Mouse (Mus musculus): ENCODE measurements at regions not wholly inside any gene's neighbourhood (a gene's known extent, or its start where the extent isn't known, plus 50 kb on each side); places are given as distances from the start of the nearest gene placed in this dataset.

GRCm38 (mm10) chr5:75880088-75880684 lies 98.1 kb downstream of the Kdr start:
- intact Hi-C loops (cut with DNase I), result no loop called here

DNA sequence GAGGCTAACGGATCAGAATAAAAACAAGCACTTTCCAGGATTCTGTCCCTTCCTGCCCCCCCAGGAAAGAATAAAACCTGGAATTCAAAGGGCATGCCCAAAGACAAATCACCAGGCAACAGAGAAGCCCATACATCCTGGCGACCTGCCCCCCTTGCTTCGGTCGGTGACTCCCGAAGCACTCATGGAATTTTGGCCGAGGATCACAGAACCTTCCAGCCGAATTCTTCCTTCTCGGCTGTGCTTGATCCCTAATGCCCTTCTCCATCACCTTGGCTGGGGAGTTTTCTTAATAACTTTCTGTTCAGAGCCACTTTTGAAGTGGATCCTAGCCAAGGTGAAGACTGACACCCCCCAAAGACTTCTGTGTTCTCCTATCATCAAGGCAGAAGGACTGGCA lies 99.9 kb downstream of the Kdr start:
- intact Hi-C loops (cut with DNase I), result loop anchor here (10.0 kb wide), 1 partner anchor 96 kb away; the partner anchor contains the start of gene Kdr

GRCm38 (mm10) chr5:75877609-75877971 lies 100.7 kb downstream of the Kdr start:
- intact Hi-C loops (cut with DNase I), result loop anchor here (10.0 kb wide), 1 partner anchor 97 kb away; the partner anchor contains the start of gene Kdr

DNA sequence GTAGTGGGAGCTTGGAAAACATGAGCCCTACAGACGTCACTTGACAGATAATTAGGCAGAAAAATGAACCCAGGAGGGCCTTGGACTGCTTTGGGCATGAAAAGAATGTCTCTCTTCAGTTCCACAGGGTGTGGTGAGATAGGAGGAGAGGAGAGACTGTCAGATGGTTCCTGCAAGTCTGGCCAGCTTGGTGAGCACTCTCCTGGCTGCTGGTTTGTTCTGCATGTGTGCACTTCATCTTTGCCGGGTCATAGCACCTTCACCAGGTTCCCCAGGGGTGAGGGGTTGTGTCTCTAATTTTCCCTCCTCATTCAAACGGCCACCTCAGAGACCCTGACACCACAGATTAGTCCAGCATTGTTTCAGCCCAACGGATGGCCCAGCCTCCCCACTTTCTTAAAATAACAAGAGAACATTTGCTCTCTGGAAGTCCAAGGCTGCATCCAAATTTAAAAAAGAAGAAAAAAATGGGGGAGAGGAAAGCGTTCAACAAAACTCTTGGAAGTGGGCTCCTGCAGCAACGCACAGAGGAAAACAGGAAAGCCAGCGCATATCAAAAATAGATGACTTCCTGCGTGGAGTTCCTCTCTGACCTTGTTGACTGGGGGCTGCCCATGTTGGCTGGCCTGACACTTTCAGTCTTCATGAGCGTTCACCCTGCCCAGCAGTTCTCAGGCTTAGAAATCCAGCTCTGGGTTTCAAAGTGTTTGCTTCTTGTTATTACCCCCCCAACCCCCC lies 101.2 kb downstream of the Kdr start:
- intact Hi-C loops (cut with DNase I), result loop anchor here (10.0 kb wide), 1 partner anchor 98 kb away; the partner anchor contains the start of gene Kdr

GRCm38 (mm10) chr5:75871120-75871519 lies 107.1 kb downstream of the Kdr start:
- intact Hi-C loops (cut with DNase I), result loop anchor here (5.0 to 10.0 kb wide), 2 partner anchors 104 to 171 kb away; partner anchors contain the start of gene Kdr

DNA sequence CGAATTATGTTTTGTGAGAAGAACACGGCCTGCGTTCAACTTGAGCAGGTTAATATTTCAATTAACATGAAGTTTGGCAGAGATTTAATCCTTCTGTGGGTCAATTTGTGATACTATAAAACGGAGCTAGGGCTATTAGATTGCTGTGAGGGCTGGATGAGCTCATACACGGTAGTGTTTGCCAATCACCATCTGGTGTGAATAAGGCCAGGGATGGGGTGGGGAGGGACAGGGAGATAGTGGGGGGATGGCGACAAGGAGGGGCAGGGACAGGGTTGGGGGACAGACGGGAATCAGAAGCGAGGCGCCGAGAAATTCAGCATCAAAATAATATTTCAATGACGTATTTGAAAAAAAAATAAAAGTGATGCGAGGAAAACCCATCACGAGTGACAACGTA lies 107.6 kb downstream of the Kdr start:
- intact Hi-C loops (cut with DNase I), result loop anchor here (5.0 to 10.0 kb wide), 2 partner anchors 104 to 172 kb away; partner anchors contain the start of gene Kdr

GRCm38 (mm10) chr5:75869535-75869934 lies 108.7 kb downstream of the Kdr start:
- intact Hi-C loops (cut with DNase I), result loop anchor here (10.0 kb wide), 1 partner anchor 155 kb away; no protein-coding TSS in a partner anchor

GRCm38 (mm10) chr5:75865096-75865495 lies 113.2 kb downstream of the Kdr start:
- intact Hi-C loops (cut with DNase I), result loop anchor here (10.0 kb wide), 1 partner anchor 160 kb away; no protein-coding TSS in a partner anchor

DNA sequence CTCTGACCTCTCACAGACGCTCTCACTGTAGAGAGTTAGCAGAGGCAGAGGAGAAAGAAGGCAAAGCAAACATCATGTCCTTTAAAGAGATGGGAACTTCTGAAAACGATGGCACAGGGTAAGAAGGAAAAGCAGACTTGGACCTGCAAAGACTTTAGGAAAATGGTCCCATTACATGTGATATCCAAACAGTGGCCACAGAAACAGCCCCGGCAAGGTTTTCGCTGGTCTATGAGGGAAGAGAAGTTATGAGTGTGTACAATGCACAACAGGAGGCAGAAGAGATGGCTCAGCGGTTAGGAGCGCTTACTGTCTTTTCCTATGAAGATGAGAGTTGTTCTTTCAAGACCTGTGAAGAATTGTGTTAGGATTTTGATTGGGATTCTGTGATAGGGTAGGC lies 114.9 kb downstream of the Kdr start:
- intact Hi-C loops (cut with DNase I), result loop anchor here (2.0 to 10.0 kb wide), 3 partner anchors 161 to 549 kb away; no protein-coding TSS in a partner anchor

- intact Hi-C loops (cut with DNase I), result loop anchor here (2.0 to 10.0 kb wide), 3 partner anchors 162 to 550 kb away; no protein-coding TSS in a partner anchor
Measured at GRCm38 (mm10) chr5:75862630-75862991, 115.6 kb downstream of the Kdr start.

DNA sequence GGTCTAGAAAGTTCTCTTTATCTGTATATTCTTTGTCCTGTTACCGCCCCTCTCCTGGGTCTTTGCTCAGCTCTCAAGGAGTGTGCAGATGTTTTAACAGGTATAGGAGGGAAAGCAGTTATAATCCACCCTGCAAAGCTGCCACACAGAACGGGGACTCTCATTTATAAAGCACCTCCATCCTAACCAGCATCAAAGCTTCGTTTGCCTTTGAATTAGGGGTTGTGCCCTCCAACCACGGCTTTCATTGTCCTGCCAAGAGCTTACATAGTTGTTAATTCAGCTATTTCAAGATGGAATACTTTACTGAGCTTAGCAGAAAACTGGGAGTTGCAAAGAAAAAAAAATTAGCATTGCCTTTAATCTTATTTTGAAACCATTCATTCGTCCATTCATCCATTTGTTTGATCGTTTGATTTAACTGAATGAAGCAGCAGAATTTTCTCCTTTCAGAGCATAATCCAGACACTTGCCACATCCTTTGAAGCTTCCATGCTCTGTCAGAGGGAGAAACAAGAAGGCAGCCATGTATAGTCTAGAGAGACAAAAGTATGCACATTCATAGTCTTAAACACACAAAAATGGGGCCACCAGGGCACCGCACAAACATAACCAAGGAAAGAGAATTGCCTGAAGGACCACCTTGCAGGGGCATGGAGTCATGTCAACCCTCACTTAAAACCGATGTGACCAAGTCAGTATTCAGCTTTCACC lies 116.2 kb downstream of the Kdr start:
- intact Hi-C loops (cut with DNase I), result loop anchor here (2.0 to 10.0 kb wide), 3 partner anchors 163 to 550 kb away; no protein-coding TSS in a partner anchor

DNA sequence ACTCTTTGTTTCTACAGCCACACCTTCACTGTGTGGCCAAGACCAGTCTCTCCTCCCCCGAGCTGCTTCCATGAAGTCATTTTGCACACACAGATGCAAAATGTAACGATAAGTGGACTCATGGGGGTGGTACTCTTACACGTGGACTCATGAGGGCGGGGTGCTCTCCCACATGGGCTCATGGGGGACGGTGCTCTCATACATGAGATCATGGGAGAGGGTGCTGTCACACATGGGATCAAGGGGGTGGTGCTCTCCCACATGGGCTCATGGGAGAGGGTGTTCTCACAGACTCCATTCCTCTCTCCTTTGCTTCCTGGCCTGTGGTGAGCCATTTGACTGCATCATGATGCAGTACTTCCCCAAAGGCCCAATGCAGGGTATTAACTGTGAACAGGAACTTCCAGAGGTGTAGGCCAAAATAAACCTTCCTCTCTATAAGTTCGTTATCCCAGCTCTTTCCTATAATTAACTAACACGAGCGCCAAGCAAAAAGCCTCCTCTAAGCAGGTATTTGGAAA lies 118.9 kb downstream of the Kdr start:
- intact Hi-C loops (cut with DNase I), result no loop called here

DNA sequence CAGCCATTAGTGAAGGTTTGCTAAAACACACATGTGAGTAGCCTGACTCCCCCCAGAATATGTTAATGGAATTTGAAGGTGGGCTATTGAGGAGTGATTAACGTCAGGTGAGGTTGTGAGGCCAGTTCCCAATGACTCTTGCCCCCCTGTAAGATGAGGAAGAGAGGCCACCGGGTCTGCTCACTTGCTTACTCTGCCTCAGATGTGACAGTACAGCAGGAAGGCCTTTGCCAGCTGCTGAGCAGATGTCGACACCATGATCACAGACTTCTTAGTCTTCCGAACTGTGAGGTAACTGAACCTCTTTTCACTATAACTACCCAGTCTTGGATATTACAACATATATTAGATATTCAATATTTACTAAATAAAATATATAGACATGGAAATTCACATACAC lies 127.4 kb downstream of the Kdr start:
- intact Hi-C loops (cut with DNase I), result loop anchor here (5.0 kb wide), 1 partner anchor 474 kb away; no protein-coding TSS in a partner anchor

GRCm38 (mm10) chr5:75847966-75848365 lies 130.3 kb downstream of the Kdr start:
- intact Hi-C loops (cut with DNase I), result no loop called here

GRCm38 (mm10) chr5:75847341-75847740 lies 130.9 kb downstream of the Kdr start:
- intact Hi-C loops (cut with DNase I), result no loop called here

GRCm38 (mm10) chr5:75846016-75846415 lies 132.2 kb downstream of the Kdr start:
- intact Hi-C loops (cut with DNase I), result no loop called here

DNA sequence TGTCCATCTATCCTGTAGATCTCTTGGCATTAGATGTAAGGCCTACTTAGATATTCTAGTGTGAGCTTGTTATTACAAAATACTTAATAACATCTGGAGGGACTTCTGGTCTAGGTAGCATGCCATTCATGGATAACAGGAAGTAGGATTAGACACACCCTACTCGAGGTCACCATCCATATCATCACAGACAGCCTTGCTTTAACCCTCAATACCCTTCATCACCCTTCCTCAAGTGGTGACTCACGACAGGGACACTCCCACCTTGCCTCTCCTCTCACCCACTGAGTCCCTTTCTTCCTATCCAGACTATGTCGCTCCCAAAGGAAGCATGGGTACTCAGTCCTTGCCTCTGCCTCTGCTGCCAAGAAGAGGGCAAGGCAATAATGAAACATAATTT lies 134.5 kb downstream of the Kdr start:
- intact Hi-C loops (cut with DNase I), result no loop called here

- intact Hi-C loops (cut with DNase I), result no loop called here
Measured at GRCm38 (mm10) chr5:75840421-75840820, 137.8 kb downstream of the Kdr start.

DNA sequence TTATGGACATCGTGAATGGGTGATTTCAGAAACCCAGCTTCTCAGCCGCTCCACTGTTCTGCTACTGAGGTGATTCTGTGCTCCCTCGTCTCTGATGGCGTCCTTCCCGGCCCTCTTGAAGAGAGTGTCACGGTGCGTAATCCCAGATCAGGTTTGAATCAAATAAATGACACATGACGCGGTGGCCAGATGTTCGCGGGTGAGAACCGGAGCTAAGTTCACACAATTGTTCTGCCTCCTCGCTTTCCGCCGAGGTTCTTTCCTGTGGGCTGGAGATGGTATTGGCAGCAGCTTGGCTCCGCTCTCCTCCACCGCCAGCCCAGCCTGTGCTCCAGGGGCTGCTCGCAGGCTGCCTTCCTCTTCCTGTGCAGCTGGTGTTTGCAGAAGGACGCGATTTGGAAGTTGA lies 142.7 kb downstream of the Kdr start:
- intact Hi-C loops (cut with DNase I), result no loop called here

DNA sequence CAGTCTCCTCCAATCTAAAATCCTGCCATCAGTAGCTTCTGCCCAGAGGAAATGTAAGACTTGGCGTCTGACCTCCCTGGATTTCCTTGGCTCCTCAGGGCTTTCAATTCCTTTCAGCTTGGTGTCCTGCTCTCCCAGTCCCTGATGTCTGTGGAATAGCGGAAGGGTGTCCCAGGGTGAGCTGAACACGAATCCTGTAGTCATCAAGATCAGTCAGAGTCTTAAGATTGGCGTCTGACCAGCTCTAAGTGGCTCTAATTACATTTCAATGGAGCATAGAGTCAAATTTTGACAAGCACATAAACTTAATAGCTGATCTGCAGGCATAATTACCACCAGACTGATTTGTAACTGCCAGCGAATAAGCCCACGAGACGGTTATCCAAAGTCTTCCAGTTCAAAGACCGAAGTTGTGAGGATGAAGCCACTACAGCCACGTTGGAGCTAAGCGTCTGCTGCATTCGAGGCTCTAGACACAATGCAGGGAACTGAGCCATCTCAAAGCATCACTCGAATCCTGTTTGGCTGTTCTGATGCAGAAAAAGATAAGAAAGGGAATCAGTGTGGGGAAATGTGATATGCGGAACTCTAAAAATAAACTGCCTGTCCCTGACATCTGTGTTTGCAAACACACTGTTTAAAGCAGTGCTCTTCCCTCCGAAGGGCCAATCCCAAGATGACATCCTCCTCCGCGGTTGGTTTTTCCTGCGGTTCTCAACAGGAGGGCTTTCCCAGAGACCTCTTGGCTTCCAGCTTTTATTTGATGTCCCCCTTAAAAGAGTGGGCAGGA lies 143.3 kb downstream of the Kdr start:
- intact Hi-C loops (cut with DNase I), result no loop called here

DNA sequence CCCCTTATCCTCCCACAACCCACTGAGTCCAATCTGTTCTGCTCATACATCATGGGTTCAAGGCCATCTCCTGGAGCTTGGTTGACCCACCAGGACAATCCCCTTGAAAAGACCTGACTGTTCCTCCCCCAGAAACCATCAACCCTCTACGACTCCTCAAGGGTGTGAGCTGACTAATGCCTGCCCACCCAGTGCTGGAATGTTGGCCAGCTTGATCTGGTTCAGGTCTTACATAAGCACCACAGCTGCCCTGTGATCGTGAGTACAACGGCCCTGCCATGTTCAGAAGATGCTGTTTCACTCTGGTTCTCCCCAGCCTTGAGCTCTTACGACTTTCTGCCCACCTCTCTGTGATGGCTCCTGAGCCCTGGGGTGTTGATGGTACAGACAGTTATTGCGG lies 145.9 kb downstream of the Kdr start:
- intact Hi-C loops (cut with DNase I), result no loop called here

Data from adrenal gland (tissue).